Mouse (Mus musculus) midbrain, postnatal 0 days (tissue): ENCODE measurements around the gene Dll4. TPM values are rescaled to one million over a fixed set of nuclear protein-coding genes. Genes with fewer than 3 reads are reported as not detected.

Experiments used
- ATAC-seq: fragments of 200-750 bp; cut with Nextera tagmentation; 2 replicates; pipeline ENCODE4 v1.8.0; 2017; ENCODE audit warnings: moderate number of reproducible peaks, mild to moderate bottlenecking, moderate TSS enrichment, moderate library complexity; ENCODE audit not compliant: low FRiP score
- DNase-seq: peaks from one replicate; pipeline ENCODE4 v3.0.0-alpha.2; 2015; ENCODE audit warnings: low spot score
- H3K27ac ChIP-seq: fragments of 300-500 bp; sonication (generic); 2 replicates; pipeline ENCODE4 v1.5.1; 2014; ENCODE audit warnings: low read depth, mild to moderate bottlenecking, low read length, mixed read lengths
- H3K27me3 ChIP-seq: fragments of 300-500 bp; sonication (generic); 2 replicates; pipeline ENCODE4 v1.6.1; 2014; ENCODE audit warnings: low read length, control low read depth, mixed read lengths; ENCODE audit not compliant: insufficient read depth
- H3K36me3 ChIP-seq: fragments of 300-500 bp; sonication (generic); 2 replicates; pipeline ENCODE4 v1.6.1; 2014; ENCODE audit warnings: low read length, control low read depth, mixed read lengths; ENCODE audit not compliant: insufficient read depth
- H3K4me1 ChIP-seq: fragments of 300-500 bp; sonication (generic); 2 replicates; pipeline ENCODE4 v1.6.1; 2014; ENCODE audit warnings: mild to moderate bottlenecking, control low read depth, antibody characterized with exemption, low read length, mixed read lengths; ENCODE audit not compliant: insufficient read depth
- H3K4me2 ChIP-seq: fragments of 300-500 bp; sonication (generic); 2 replicates; pipeline ENCODE4 v1.6.1; 2014; ENCODE audit warnings: low read depth, mild to moderate bottlenecking, low read length, mixed read lengths; ENCODE audit not compliant: poor library complexity, severe bottlenecking
- H3K4me3 ChIP-seq: fragments of 300-500 bp; sonication (generic); 2 replicates; pipeline ENCODE4 v1.5.1; 2014; ENCODE audit warnings: low read depth, mild to moderate bottlenecking, low read length, moderate library complexity
- H3K9ac ChIP-seq: fragments of 300-500 bp; sonication (generic); replicated peaks from 2 replicates; pipeline ENCODE4 v1.6.1; 2014; ENCODE audit warnings: mild to moderate bottlenecking, low read length, moderate library complexity, mixed read lengths; ENCODE audit not compliant: poor library complexity, severe bottlenecking
- H3K9me3 ChIP-seq: fragments of 300-500 bp; sonication (generic); 2 replicates; pipeline ENCODE4 v1.6.1; 2016; ENCODE audit warnings: low read length, control low read depth
- CTCF ChIP-seq: IDR thresholded peaks from 2 replicates; pipeline ENCODE4 v1.5.1; 2016; ENCODE audit warnings: antibody characterized with exemption, mild to moderate bottlenecking
- WGBS: fragments of 180-500 bp; shearing (Covaris S2); extraction: QIAGEN DNeasy Blood & Tissue Kit; methylation state at CpG from one replicate; pipeline ENCODE4 v1.1.7; 2014; 5-methylcytosine and 5-hydroxymethylcytosine counted together
- polyA plus RNA-seq: library from polyadenylated mRNA; unstranded; fragments of >200 nt; fragmentation: Nextera tagmentation; extraction: Ambion mirVana; gene quantifications from 2 replicates; pipeline ENCODE4 v1.2.1, GENCODE M21; 2015
- total RNA-seq: library from RNA; depleted of rRNA; stranded (reverse); fragments of >200 nt; gene quantifications from 2 replicates; pipeline ENCODE4 v1.2.3, GENCODE M21; 2014

Dll4 gene
- total and polyA plus RNA-seq, 2 experiments from 2014 or later, result 2.6 to 3.9 TPM

DNA sequence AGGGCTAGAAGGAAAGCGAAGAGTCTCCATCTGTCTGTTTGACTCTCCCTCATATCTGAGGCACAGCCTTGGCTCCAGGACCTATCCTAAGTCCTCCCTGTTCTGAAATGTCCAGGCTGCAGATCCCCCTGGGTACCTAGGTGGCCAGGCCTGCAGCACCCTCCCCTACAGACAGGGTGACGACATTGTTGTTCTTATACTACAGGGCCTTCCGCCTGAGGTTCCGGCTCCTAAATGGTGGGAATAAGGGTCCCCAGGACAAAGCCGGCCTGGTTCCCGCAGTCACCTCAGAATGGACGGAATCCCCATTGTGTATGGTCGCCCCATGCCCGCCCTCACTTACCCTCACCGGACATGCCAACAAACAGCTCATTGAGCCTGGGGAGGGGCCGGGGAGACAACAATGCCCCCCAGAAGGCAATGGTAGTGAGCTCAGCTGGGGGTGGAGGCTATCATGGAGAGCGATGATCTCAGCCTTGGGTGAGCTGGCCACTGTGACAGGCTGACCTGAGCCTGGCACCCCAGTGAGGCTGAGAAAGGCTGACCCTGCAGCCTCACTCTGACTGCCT lies 10.8 kb upstream of the Dll4 start:
- H3K9ac ChIP-seq, result no peak overlapping the region
- H3K27ac ChIP-seq, result no peak overlapping the region
- no peaks in the 10 kb centered on the region for H3K36me3 ChIP-seq
- ATAC-seq, result no peak
- H3K4me1 ChIP-seq, result no peaks in the 10 kb centered on the region
- H3K9me3 ChIP-seq, result no peaks in the 10 kb centered on the region
- H3K4me3 ChIP-seq, result no peak overlapping the region
- H3K27me3 ChIP-seq, result peaks cover 27% of the 10 kb centered on the region
- DNase-seq, result no peak
- WGBS, result 61% methylated on average over 12 of the region's 12 CpGs
- TF ChIP-seq CTCF, result no peak
- H3K4me2 ChIP-seq, result no peak overlapping the region

DNA sequence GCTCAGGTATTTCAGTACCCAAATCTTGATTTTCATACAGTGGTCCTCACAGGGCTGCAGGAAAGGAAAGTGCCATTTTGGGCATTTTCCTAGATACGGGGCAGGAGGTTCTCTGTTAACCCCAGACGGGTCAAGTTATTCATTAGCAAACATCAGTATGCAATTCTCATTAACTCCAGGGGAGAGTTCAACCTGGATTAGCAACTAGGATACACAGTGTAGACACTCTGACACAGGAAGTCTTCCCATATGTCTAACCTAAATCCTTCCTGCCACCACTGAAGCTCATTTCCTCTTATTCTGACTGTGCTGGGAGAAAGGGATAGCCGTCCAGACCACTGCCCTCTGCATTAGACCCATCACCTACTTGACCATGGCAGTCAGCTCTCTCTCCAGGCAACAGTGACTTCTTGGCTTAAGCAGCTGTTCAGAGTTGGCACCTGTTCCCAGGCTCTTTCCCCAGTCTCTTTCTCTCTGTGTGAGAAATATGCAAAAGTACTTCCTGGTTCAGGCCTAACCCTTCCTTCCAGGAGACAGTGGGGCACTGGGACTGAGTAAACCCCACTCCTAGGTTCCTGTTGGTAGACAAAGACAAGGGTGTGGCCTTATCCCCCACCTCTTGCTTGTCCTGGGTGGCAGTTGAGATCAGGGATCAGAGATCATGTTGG lies 7.4 kb upstream of the Dll4 start:
- H3K9me3 ChIP-seq, result no peaks in the 10 kb centered on the region
- no peak for ATAC-seq
- H3K4me2 ChIP-seq, result no peak overlapping the region
- H3K9ac ChIP-seq, result no peak overlapping the region
- no peaks in the 10 kb centered on the region for H3K36me3 ChIP-seq
- H3K27me3 ChIP-seq, result peaks cover 55% of the 10 kb centered on the region
- TF ChIP-seq CTCF, result no peak
- H3K4me1 ChIP-seq, result peaks cover 8% of the 10 kb centered on the region
- H3K4me3 ChIP-seq, result no peak overlapping the region
- 74% methylated on average over 3 of the region's 3 CpGs for WGBS
- no peak for DNase-seq
- H3K27ac ChIP-seq, result no peak overlapping the region

GRCm38 (mm10) chr2:119320571-119320970 lies 5.0 kb upstream of the Dll4 start:
- TF ChIP-seq CTCF, result no peak
- Histone ChIP-seq H3K27me3 (peaks cover 62% of the 10 kb centered on the region), H3K4me1 (peaks cover 18% of the 10 kb centered on the region), H3K36me3 (no peaks in the 10 kb centered on the region), H3K9me3 (no peaks in the 10 kb centered on the region), H3K4me3 (no peak overlapping the region), H3K27ac (no peak overlapping the region), H3K9ac (no peak overlapping the region), H3K4me2 (no peak overlapping the region)
- DNase-seq (no peak), ATAC-seq (no peak)
- WGBS, result 65% methylated on average over 8 of the region's 8 CpGs

GRCm38 (mm10) chr2:119321771-119322586 lies 3.6 kb upstream of the Dll4 start:
- Histone ChIP-seq H3K4me2 (peak overlapping the region; percentile 72), H3K27ac (no peak overlapping the region), H3K4me1 (peaks cover 19% of the 10 kb centered on the region), H3K27me3 (peaks cover 59% of the 10 kb centered on the region), H3K4me3 (peak overlapping the region; percentile 36), H3K36me3 (no peaks in the 10 kb centered on the region), H3K9ac (0 out of 2 replicates have a peak overlapping the region, but pooled peaks have one; percentile 8), H3K9me3 (no peaks in the 10 kb centered on the region)
- ATAC-seq (peak; percentile 38; the same call in 1 of the 2 replicates), DNase-seq (no peak)
- TF ChIP-seq CTCF, result no peak
- 2% methylated on average over 48 of the region's 48 CpGs for WGBS

GRCm38 (mm10) chr2:119322587-119323300 lies 2.8 kb upstream of the Dll4 start:
- ATAC-seq (no peak; the same call in 1 of the 2 replicates), DNase-seq (peak; percentile 81)
- no peak overlapping the region for H3K27ac ChIP-seq
- H3K9me3 ChIP-seq, result no peaks in the 10 kb centered on the region
- peak overlapping the region; percentile 72 for H3K4me2 ChIP-seq
- H3K27me3 ChIP-seq, result peaks cover 62% of the 10 kb centered on the region
- no peaks in the 10 kb centered on the region for H3K36me3 ChIP-seq
- H3K4me1 ChIP-seq, result peaks cover 19% of the 10 kb centered on the region
- H3K9ac ChIP-seq, result no peak overlapping the region
- no peak for TF ChIP-seq CTCF
- WGBS, result 5% methylated on average over 39 of the region's 39 CpGs
- H3K4me3 ChIP-seq, result peak overlapping the region; percentile 36
